Comparison of ENCODE assay signal across 8 mouse cellular contexts in the genomic region with DNA sequence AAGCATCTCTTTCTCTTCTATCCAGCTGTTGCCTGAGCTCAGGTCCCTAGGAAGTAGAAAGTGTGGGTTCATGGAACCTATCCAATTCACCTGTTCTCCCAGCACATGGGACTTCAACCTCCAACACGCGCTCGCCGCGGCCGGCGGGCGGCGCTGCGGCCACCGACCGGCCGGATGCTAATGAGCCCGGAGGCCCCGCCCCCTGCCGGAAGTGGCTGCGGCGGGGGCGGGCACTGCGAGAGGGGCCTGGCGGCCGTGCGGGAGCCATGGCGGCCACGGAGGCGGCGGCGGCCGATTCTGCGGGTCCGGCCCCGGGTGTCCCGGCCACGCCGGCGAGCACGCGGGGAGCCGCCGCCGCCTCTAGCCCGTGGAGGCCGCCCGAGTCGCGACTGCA. TPM values are rescaled to one million over a fixed set of nuclear protein-coding genes. Genes with fewer than 3 reads are reported as not detected.
DNase-seq lines count a peak whose midpoint lies in the region; ATAC-seq lines count a peak whose summit lies in the region.

A gene (plus strand): TSS at position 233 of the 394 bp plus-strand sequence.

- no peaks in the 10 kb centered on the region for H3K27me3 ChIP-seq in hindbrain, embryonic 14.5 days (ENCODE audit: control insufficient read depth, insufficient read depth, low read length)

- H3K36me3 ChIP-seq in hindbrain, embryonic 14.5 days (replicated peaks; ENCODE audit: control insufficient read depth, insufficient read depth): no peaks in the 10 kb centered on the region

- no peaks in the 10 kb centered on the region for H3K9me3 ChIP-seq in hindbrain, embryonic 14.5 days (ENCODE audit: control insufficient read depth, low read length)

- H3K4me1 ChIP-seq in hindbrain, embryonic 14.5 days (replicated peaks; ENCODE audit: control insufficient read depth, insufficient read depth, low read length): peaks cover 14% of the 10 kb centered on the region

- peak within 1 kb of the TSS; percentile 96 for H3K4me2 ChIP-seq in hindbrain, embryonic 14.5 days (replicated peaks)

- H3K4me3 ChIP-seq in hindbrain, embryonic 14.5 days (replicated peaks; ENCODE audit: low read length): peak within 1 kb of the TSS; percentile 99

- peak within 1 kb of the TSS; percentile 96 for H3K9ac ChIP-seq in hindbrain, embryonic 14.5 days

- ATAC-seq in hindbrain, embryonic 14.5 days (ENCODE audit: low FRiP score): peak; percentile 90

- under 1% methylated on average over 46 of the region's 46 CpGs for WGBS in hindbrain, embryonic 14.5 days

- peak within 1 kb of the TSS; percentile 80 for H3K27ac ChIP-seq in hindbrain, embryonic 14.5 days

- DNase-seq in ZHBTc4 (ENCODE audit: low read depth, low spot score): peak; percentile 94
- peak; percentile 85 to 93 for DNase-seq in cerebellum, postnatal 36 days
- DNase-seq in frontal cortex, postnatal 36 days (ENCODE audit: low spot score in 2 of 2): peak; percentile 67 to 80
- peak; percentile 93 for DNase-seq in hindbrain, embryonic 14.5 days (ENCODE audit: low spot score)
- DNase-seq in left cerebral cortex, adult 11 months (ENCODE audit: low spot score): peak; percentile 70
- DNase-seq in lung, postnatal 4 days: peak; percentile 92
- peak; percentile 84 for DNase-seq in retina, postnatal 7 days (ENCODE audit: low read depth, low spot score)
- peak; percentile 73 to 76 for DNase-seq in urinary bladder, adult 18-20 months (ENCODE audit: low spot score in 2 of 2)

RNA-seq across cellular contexts. Expression of the gene that starts here (rescaled TPM):
- polyA plus RNA-seq in hindbrain, embryonic 14.5 days (2014; fragmentation: Nextera tagmentation; extraction: Ambion mirVana): 26.2 and 28.3 TPM in 2 replicates

Comparison
In these comparisons a context has a peak if more than half of its experiments do, and no peak if none do; other contexts are left out.
1. Peak in every context shown above with its lines: DNase-seq, ATAC-seq, H3K4me3 ChIP-seq and H3K27ac ChIP-seq.